Mouse (Mus musculus) ES-E14 (cell line): ENCODE data around the gene Cln5. TPM values are rescaled to one million over a fixed set of nuclear protein-coding genes. Genes with fewer than 3 reads are reported as not detected.

Experiments
- DNase-seq: peaks from one replicate; pipeline ENCODE4 v3.0.0-alpha.2; 2013; ENCODE audit warnings: low read depth, low spot score
- H3K27ac ChIP-seq: 2 replicates; pipeline ENCODE4 v1.5.1; 2012; ENCODE audit warnings: low read depth, mild to moderate bottlenecking, low read length, moderate library complexity, mixed read lengths; ENCODE audit not compliant: poor library complexity, insufficient read depth, severe bottlenecking
- H3K36me3 ChIP-seq: 2 replicates; pipeline ENCODE4 v1.6.1; 2012; ENCODE audit warnings: mild to moderate bottlenecking, low read length, moderate library complexity, mixed read lengths; ENCODE audit not compliant: control insufficient read depth, poor library complexity, insufficient read depth, severe bottlenecking
- H3K4me1 ChIP-seq, 2 experiments: fragments of 150-350 bp in 1 of 2; sonication (generic) in 1 of 2; 2 replicates each; pipeline ENCODE4 v1.6.1; 2012; ENCODE audit warnings: low read length in 2 of 2, mild to moderate bottlenecking in 1 of 2, mixed read lengths in 1 of 2; ENCODE audit not compliant: control insufficient read depth in 2 of 2, insufficient read depth in 2 of 2, poor library complexity in 1 of 2
- H3K4me3 ChIP-seq, 2 experiments: fragments of 150-350 bp in 1 of 2; sonication (generic) in 1 of 2; 2 replicates each; pipeline ENCODE4 v1.5.1; 2012; ENCODE audit warnings: low read length in 2 of 2, low read depth in 1 of 2, mild to moderate bottlenecking in 1 of 2, mixed read lengths in 1 of 2; ENCODE audit not compliant: insufficient read depth in 1 of 2, poor library complexity in 1 of 2, severe bottlenecking in 1 of 2
- H3K9ac ChIP-seq: 2 replicates; pipeline ENCODE4 v1.6.1; 2012; ENCODE audit warnings: low read depth, mild to moderate bottlenecking, low read length, mixed read lengths; ENCODE audit not compliant: poor library complexity, insufficient read depth, severe bottlenecking
- H3K9me3 ChIP-seq: fragments of 150-350 bp; sonication (generic); 2 replicates; pipeline ENCODE4 v1.6.1; 2012; ENCODE audit warnings: low read depth, mild to moderate bottlenecking, low read length; ENCODE audit not compliant: control insufficient read depth, insufficient read depth
- CHD2 ChIP-seq: IDR thresholded peaks from 2 replicates; pipeline ENCODE4 v1.6.1; 2014; ENCODE audit warnings: mild to moderate bottlenecking, low read depth, low read length, inconsistent platforms
- HCFC1 ChIP-seq: IDR thresholded peaks from 2 replicates; pipeline ENCODE4 v1.6.1; 2012; ENCODE audit warnings: low read length, inconsistent platforms, borderline replicate concordance; ENCODE audit not compliant: insufficient read depth
- MAFK ChIP-seq: IDR thresholded peaks from 2 replicates; pipeline ENCODE4 v1.6.1; 2014; ENCODE audit warnings: mild to moderate bottlenecking, low read depth, low read length, inconsistent platforms; ENCODE audit not compliant: insufficient read depth
- ZC3H11A ChIP-seq: IDR thresholded peaks from 2 replicates; pipeline ENCODE4 v1.6.1; 2012; ENCODE audit warnings: low read depth, mild to moderate bottlenecking, inconsistent platforms, low read length, borderline replicate concordance
- ZNF384 ChIP-seq: IDR thresholded peaks from 2 replicates; pipeline ENCODE4 v1.6.1; 2012; ENCODE audit warnings: low read depth, low read length, inconsistent platforms
- in situ Hi-C, 2 experiments: fragments of 600-800 bp; cut with MboI; formaldehyde crosslinking; loops; one replicate each; pipeline ENCODE4 v1.15.1; 2025; ENCODE audit warnings: low sequenced_read_pairs in 2 of 2, inconsistent platforms in 1 of 2; ENCODE audit not compliant: unreplicated experiment in 2 of 2
- total RNA-seq: library from RNA; depleted of rRNA; stranded (reverse); fragments of 300-350 nt; gene quantifications from 2 replicates; pipeline ENCODE4 v1.2.3, GENCODE M21; 2012; rRNA removed

Cln5 gene
- total RNA-seq = 12.0 and 26.0 TPM in 2 replicates

- peak; percentile 77 for DNase-seq
- peak within 1 kb of the TSS; percentile 74 for H3K27ac ChIP-seq
- H3K36me3 ChIP-seq = peaks cover 16% of the 10 kb centered on the region; the same call in 1 of the 2 replicates
- peaks cover 0 to 5% of the 10 kb centered on the region in 2 experiments; a peak in 2 of 4 replicates for H3K4me1 ChIP-seq
- 0 out of 2 replicates have a peak, but pooled peaks cover 1% of the 10 kb centered on the region for H3K9me3 ChIP-seq
- peak within 1 kb of the TSS; percentile 73 to 98 for H3K4me3 ChIP-seq
- peak within 1 kb of the TSS; percentile 95 for H3K9ac ChIP-seq
- TF ChIP-seq ZNF384 = no peak
- 0 out of 2 replicates have a peak, but pooled peaks have one; percentile 14 for TF ChIP-seq HCFC1
- in situ Hi-C loops = no loop called here
Measured at GRCm38 (mm10) chr14:103069864-103070611, at the start of gene Cln5. Gene Cln5, plus strand, starts transcription at chr14:103070216.

- Histone ChIP-seq H3K27ac (no peak overlapping the region), H3K4me1 (no peaks in the 10 kb centered on the region), H3K9ac (no peak overlapping the region), H3K36me3 (no peaks in the 10 kb centered on the region), H3K9me3 (no peaks in the 10 kb centered on the region), H3K4me3 (no peak overlapping the region)
- DNase-seq = no peak
- no peak for TF ChIP-seq CHD2
- TF ChIP-seq MAFK = no peak
- TF ChIP-seq ZC3H11A = no peak
- TF ChIP-seq HCFC1 = no peak
- no peak for TF ChIP-seq ZNF384
- in situ Hi-C loops = no loop called here
Measured at GRCm38 (mm10) chr14:103029203-103029602, 40.8 kb upstream of the Cln5 start.

- H3K27ac ChIP-seq = no peak overlapping the region
- in situ Hi-C loops = no loop called here
- DNase-seq = no peak
Measured at GRCm38 (mm10) chr14:103033271-103033823, 36.7 kb upstream of the Cln5 start.

GRCm38 (mm10) chr14:103034076-103034475 lies 35.9 kb upstream of the Cln5 start:
- Histone ChIP-seq H3K27ac (no peak overlapping the region), H3K9ac (no peak overlapping the region), H3K4me3 (no peak overlapping the region), H3K4me1 (no peaks in the 10 kb centered on the region), H3K9me3 (no peaks in the 10 kb centered on the region), H3K36me3 (no peaks in the 10 kb centered on the region)
- no peak for DNase-seq
- TF ChIP-seq HCFC1 (no peak), ZC3H11A (no peak), CHD2 (no peak), ZNF384 (no peak), MAFK (no peak)
- in situ Hi-C loops = no loop called here

More at GRCm38 (mm10) chr14:103033271-103033823, 36.7 kb upstream of the Cln5 start:
- Histone ChIP-seq H3K9ac (no peak overlapping the region), H3K4me3 (0 out of 4 replicates have a peak overlapping the region, but pooled peaks of 1 of the 2 experiments have one; percentile 19), H3K36me3 (no peaks in the 10 kb centered on the region), H3K4me1 (no peaks in the 10 kb centered on the region), H3K9me3 (no peaks in the 10 kb centered on the region)
- no peak for TF ChIP-seq ZC3H11A
- no peak for TF ChIP-seq ZNF384
- TF ChIP-seq MAFK = no peak
- TF ChIP-seq CHD2 = no peak
- TF ChIP-seq HCFC1 = no peak

- no peak overlapping the region for H3K9ac ChIP-seq
- no peak for DNase-seq
Measured at GRCm38 (mm10) chr14:103037016-103037415, 33.0 kb upstream of the Cln5 start.

More at GRCm38 (mm10) chr14:103037016-103037415, 33.0 kb upstream of the Cln5 start:
- H3K4me1 ChIP-seq = no peaks in the 10 kb centered on the region
- in situ Hi-C loops = no loop called here
- H3K36me3 ChIP-seq = no peaks in the 10 kb centered on the region
- H3K27ac ChIP-seq = no peak overlapping the region
- no peak overlapping the region for H3K4me3 ChIP-seq
- H3K9me3 ChIP-seq = no peaks in the 10 kb centered on the region
- TF ChIP-seq ZC3H11A (no peak), MAFK (no peak), ZNF384 (no peak), CHD2 (no peak), HCFC1 (no peak)
